Mouse (Mus musculus) frontal cortex, postnatal 25 days (tissue): ENCODE measurements around the gene Kdm2b.
A peak's percentile ranks its signal among the peaks of the same experiment; 100 is the strongest.
"Not testable (repeated sequence)": the region's sequence is repeated elsewhere in the genome, so short reads cannot be mapped to it uniquely, and the experiment has no call there.

ENCODE experiments used
- DNase-seq, 2 experiments: peaks; one replicate each; pipeline ENCODE4 v3.0.0; 2022; ENCODE audit warnings: low spot score in 2 of 2

The Kdm2b gene

GRCm38 (mm10) chr5:122974701-122975100 is 14.9 kb downstream of the Kdm2b start:
- not testable (repeated sequence) for DNase-seq

GRCm38 (mm10) chr5:122972116-122972515 is 17.5 kb downstream of the Kdm2b start:
- no peak for DNase-seq

DNA sequence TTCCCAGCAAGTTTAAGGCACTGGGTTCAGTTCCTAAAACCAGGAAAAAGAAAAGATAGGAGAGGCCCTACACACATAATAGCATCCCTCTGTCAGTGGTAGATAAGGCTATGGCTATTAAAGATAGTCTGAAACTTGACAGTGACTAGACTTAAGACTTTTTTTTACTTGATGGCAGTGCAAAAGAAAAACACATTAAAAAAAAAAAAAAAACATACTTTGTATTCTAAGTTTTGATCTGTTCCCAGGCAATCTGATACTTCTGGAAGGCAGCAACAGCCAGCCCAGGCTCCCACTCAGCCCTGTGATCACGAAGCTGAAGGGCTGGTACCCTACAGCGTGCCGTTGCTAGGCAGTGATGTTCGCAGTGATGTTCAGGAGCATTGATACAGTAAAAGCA is 18.2 kb downstream of the Kdm2b start:
- DNase-seq: no peak

GRCm38 (mm10) chr5:122970056-122970455 is 19.6 kb downstream of the Kdm2b start:
- DNase-seq: no peak

GRCm38 (mm10) chr5:122968322-122968721 is 21.3 kb downstream of the Kdm2b start:
- peak; percentile 58 to 66 for DNase-seq

- DNase-seq: no peak
Observed at GRCm38 (mm10) chr5:122965427-122965826, 24.2 kb downstream of the Kdm2b start.

- no peak for DNase-seq
Observed at GRCm38 (mm10) chr5:122964853-122965252, 24.8 kb downstream of the Kdm2b start.

- no peak for DNase-seq
Observed at GRCm38 (mm10) chr5:122961905-122962304, 27.7 kb downstream of the Kdm2b start.

DNA sequence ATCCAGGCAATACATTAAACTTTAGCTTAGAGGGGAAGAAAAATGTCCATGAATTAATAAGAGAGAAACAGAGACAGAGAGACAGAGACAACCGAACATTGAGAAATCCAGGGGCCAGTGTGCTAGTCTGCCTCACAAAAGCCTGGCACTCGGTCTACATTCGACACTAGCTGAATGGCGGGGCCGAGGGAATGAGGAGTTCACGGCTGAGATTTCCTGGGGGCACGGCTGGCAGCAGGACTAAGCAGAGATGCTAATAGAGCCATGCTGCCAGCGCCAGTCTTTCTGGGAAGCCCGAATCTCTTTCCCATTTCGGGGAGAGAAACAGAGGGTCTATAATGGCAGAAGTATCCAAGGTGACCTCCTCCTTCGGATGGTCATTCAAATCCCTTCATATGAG is 30.2 kb downstream of the Kdm2b start:
- no peak for DNase-seq

DNA sequence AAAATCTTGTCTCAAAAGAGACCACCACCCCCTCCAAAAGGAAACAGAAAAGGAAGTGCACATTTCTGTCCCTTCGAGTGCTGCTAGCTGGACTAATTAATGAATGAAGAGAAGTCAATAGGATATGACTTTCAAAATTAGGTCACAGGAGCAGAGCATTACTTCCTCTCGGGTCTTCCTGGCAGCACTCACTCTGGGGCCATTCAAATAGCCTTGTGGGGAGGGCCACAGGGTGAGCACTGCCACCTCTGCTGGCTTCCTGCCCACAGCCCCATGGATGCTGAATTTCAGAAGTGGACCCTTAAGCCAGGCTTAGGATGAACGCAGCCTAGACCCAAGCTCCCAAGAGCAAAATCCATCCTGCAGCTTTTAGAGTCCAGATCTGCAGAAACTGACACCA is 33.6 kb downstream of the Kdm2b start:
- no peak for DNase-seq

GRCm38 (mm10) chr5:122951913-122952641 is 37.5 kb downstream of the Kdm2b start:
- no peak for DNase-seq

GRCm38 (mm10) chr5:122951056-122951912 is 38.3 kb downstream of the Kdm2b start:
- DNase-seq: no peak

- peak in 1 of 2 experiments; percentile 35 for DNase-seq
Observed at GRCm38 (mm10) chr5:122950329-122950953, 39.2 kb downstream of the Kdm2b start.

- no peak for DNase-seq
Observed at GRCm38 (mm10) chr5:122949101-122949500, 40.5 kb downstream of the Kdm2b start.

- no peak for DNase-seq
Observed at GRCm38 (mm10) chr5:122947534-122947933, 42.1 kb downstream of the Kdm2b start.

GRCm38 (mm10) chr5:122938676-122939075 is 50.9 kb downstream of the Kdm2b start:
- no peak for DNase-seq

DNA sequence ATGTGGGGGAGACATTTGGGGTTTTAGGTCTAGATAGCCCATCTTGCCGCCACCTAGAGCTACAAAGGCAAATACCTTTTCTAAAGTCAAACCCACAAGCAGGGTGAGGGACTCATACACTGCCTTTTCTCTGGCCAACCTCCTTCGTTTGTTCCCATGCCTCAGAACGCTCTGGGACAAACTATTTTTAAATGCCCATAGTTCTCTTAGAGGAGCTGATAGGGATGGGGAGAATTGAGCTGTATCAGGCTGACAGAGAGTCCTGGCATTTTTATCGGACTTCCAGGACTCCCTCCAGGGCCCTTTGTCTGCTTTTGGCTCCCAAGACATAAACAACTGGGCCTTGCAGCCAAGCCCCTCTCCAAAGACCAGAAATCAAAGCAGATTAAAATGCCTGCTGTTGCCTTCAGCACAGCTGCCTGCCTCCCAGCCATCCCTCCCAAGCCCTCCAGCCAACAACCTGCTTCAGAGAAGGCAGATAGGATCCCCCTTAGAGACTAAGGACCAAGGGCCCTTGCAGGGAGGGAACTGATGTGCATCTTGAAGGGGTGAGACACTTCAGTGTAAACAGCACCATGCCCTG is 51.6 kb downstream of the Kdm2b start:
- no peak for DNase-seq

- no peak for DNase-seq
Observed at GRCm38 (mm10) chr5:122937031-122937430, 52.6 kb downstream of the Kdm2b start.

GRCm38 (mm10) chr5:122935810-122936209 is 53.8 kb downstream of the Kdm2b start:
- no peak for DNase-seq

- DNase-seq: no peak
Observed at GRCm38 (mm10) chr5:122930991-122931390, 58.6 kb downstream of the Kdm2b start.

DNA sequence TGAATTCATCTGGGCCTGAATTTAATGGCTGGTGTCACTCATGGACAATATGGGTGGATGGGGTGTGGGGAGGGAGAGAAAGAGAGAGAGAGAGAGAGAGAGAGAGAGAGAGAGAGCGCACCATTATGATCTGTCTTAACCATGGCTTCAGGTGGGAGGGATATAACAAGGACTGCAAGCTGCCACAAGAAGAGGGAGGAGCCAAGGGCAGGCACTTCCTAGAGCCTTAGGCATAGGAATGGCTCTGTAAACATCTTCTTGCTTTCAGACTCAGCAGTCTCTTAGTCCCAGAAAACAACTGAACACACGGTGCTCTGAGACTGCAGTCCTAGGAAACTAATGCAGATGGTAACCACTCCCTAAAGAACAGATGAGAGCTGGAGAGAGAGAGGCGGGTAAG is 61.3 kb downstream of the Kdm2b start:
- DNase-seq: no peak

DNA sequence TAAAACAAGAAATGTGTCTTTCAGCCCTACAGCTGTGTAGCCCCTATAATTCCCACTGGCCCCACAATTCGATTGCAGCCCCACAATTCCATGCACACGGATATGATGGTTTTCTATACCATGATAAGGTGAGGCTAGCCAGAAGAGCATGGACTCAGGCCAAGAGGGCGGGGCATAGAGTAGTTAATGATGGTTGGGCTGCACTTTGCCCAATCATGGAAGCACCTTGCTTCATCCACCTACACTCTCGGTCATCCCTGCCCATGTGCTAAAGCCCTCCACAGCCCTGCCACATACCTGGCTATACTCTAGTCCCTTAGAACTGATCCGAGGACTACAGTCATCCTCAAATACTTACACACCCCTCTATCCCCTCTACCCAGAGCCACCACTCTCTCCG is 61.9 kb downstream of the Kdm2b start:
- no peak for DNase-seq
